Mouse (Mus musculus) urinary bladder, adult 2 months (tissue): Measurements from ENCODE around the gene 4930402H24Rik. TPM values are rescaled to one million over a fixed set of nuclear protein-coding genes. Genes with fewer than 3 reads are reported as not detected.

ENCODE experiments used
- DNase-seq: peaks from one replicate; pipeline ENCODE4 v3.0.0; 2022; ENCODE audit warnings: low spot score
- polyA plus RNA-seq: library from polyadenylated mRNA; depleted of rRNA; stranded (reverse); fragments of >200 nt; gene quantifications from 2 replicates; pipeline ENCODE4 v1.2.3, GENCODE M21; 2012

Gene 4930402H24Rik
- polyA plus RNA-seq, 1 experiment, result 46.9 TPM

DNA sequence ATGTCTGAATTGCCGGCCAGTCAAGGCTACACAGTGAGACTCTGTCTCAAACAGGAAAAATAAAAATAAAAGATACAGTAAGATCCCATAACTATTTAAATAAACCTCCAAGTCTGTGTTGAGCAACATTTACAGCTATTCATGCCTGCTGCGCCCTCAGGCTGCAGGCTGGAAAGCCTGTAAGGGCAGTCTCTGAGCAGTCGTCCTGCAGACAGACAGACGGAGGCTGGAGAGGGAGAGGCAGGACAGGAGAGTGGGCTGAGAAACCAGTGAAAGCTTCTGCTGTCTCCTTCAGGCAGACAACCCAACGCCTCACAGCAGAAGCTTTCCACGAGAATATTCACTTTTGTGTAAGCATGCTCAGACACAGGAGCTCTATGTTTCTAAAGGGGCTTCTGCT, 92.5 kb downstream of the 4930402H24Rik start:
- DNase-seq, result no peak

GRCm38 (mm10) chr2:130812487-130812886, 93.7 kb downstream of the 4930402H24Rik start:
- DNase-seq, result no peak

- no peak for DNase-seq
Observed at GRCm38 (mm10) chr2:130805146-130805545, 101.1 kb downstream of the 4930402H24Rik start.

GRCm38 (mm10) chr2:130803706-130804105, 102.5 kb downstream of the 4930402H24Rik start:
- no peak for DNase-seq

- no peak for DNase-seq
Observed at GRCm38 (mm10) chr2:130795731-130796130, 110.5 kb downstream of the 4930402H24Rik start.

- no peak for DNase-seq
Observed at GRCm38 (mm10) chr2:130791722-130792121, 114.5 kb downstream of the 4930402H24Rik start.

- DNase-seq, result no peak
Observed at GRCm38 (mm10) chr2:130789642-130790041, 116.6 kb downstream of the 4930402H24Rik start.

DNA sequence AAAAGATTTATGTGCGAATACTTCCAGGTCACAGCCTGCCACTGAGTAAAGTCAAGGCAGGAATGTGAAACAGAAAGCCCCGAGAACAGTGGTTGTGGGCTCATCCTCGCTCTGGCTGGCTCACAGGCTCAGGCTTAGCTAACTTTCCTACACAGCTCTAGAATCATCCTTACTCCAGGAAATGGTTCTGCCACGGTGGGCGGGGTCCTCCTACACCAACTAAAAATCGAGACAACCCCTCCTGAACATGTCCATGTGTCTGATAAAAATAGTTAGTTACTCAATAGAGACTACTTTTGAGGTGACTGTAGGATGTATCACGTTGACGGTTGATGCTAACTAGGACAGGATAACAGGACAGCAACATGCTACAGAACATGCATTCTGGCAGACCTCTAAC, 117.2 kb downstream of the 4930402H24Rik start:
- no peak for DNase-seq

DNA sequence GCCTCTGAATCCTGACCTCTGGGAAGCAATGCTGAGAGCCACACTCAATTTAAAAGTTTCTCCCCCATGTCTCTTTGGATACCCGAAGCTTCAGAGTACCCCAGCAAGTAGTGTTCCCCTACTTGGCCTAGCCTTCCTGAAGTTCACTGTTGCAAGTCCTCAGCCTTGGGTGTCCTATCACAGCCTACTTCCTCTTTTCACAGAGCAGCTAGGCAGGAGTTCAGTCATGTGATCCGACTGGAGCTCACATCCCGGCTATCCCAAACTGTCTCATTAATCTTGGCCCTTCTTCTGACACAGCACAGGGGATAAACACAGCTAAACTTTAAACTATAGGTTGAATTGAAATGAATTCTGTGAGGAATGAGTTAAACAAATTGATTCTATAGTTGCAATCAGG, 121.3 kb downstream of the 4930402H24Rik start:
- no peak for DNase-seq

GRCm38 (mm10) chr2:130780615-130781303, 125.4 kb downstream of the 4930402H24Rik start:
- DNase-seq, result no peak

- no peak for DNase-seq
Observed at GRCm38 (mm10) chr2:130779935-130780334, 126.3 kb downstream of the 4930402H24Rik start.

- DNase-seq, result no peak
Observed at GRCm38 (mm10) chr2:130776610-130777009, 129.6 kb downstream of the 4930402H24Rik start.

DNA sequence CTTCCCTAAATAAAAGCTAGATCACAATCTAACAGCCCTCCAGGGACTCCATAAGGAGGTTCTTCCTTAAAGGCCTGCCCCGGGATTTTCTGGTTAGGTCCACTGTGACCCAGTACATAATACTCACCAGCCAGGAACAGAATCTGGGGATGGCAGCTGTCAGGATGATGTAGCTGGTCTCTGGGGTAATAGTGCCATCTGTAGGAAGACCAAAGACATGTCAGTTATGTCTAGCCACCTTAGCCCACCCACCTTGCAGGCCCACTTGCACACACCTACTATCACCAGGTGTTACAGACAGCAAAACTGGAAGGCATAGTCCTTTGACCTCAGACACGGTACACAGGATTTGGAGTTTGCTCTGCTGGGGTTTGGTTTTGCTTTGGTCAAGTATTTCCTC, 138.7 kb downstream of the 4930402H24Rik start:
- no peak for DNase-seq

DNA sequence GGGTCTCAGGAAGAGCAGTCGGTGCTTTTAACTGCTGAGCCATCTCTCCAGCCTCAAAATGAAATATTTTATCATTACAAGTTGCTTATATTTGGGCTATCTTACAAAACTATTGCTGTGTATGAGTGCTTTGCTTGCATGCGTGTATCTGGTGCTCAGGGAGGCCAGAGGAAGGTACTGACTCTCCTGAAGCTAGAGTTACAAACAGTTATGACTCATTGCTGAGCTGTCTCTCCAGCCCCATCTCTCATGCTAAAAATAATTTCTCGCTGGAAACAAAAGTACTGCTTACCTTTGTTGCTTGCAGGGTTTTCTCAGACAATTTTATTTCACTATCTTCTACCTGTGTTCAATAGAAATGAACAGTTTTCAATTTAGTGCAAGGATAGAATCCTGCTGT, 140.8 kb downstream of the 4930402H24Rik start:
- DNase-seq, result no peak

DNA sequence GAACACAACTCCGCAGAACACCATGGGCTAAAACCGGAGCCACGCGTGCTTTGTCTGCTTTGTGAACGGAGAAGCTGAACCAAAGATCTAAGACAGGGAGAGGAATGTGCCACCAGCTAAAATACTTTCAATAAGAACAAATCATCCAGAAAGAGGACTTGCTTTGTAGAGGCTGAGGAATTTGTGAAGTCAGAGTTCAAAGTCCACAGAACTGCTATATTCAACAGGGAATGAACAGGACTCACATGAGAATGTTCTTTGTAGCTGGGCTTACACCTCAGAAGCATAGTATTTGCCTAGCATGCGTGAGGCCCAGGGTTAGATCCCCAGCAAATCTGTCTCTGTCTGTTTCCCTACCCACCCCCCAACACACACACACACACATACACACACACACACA, 145.3 kb downstream of the 4930402H24Rik start:
- no peak for DNase-seq

DNA sequence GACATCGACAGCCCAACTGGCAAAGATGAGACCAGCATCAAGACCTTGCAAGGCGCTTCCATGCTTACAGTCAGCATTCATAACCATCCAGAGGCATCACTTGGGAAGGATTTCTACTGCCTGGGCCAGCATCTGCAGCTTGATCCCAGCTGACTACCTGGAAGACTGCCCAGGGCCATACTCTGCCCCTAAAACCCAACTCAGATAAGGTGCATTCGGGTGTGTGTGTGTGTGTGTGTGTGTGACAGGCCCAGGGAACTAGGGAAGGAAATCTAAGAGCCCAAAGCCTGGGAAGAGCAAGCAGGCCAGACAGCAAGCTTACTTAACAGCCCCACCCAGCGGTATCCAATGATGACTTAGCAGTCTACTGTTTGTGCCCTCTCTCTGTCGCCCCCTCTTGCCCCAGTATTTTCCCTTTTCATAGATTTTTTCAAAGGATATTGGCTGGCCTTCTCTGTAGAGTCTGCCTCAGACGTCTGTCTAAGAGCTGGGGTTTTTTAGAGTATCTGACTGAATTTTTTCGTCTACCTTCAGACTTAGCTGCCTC, 151.1 kb downstream of the 4930402H24Rik start:
- DNase-seq, result no peak

DNA sequence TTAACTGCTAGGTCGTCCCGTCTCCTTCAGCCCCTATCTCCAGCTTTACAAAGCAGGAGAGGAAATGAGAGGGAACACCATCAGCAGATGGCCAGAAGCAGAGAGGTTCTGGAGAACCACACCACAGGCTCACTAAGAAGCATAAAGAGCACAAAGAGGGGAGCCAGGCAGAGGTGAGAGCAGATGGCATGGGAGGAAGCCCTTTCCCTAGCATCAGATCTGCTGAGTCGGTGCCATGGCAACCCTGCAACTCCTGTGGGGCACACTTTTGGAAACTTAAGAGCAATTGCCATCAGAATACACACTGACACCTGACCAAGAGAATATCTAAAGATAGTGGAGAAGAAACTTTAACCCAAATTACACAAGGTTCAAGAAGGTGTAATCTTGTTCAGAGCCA, 151.6 kb downstream of the 4930402H24Rik start:
- no peak for DNase-seq

GRCm38 (mm10) chr2:130750449-130750848, 155.8 kb downstream of the 4930402H24Rik start:
- DNase-seq, result no peak

DNA sequence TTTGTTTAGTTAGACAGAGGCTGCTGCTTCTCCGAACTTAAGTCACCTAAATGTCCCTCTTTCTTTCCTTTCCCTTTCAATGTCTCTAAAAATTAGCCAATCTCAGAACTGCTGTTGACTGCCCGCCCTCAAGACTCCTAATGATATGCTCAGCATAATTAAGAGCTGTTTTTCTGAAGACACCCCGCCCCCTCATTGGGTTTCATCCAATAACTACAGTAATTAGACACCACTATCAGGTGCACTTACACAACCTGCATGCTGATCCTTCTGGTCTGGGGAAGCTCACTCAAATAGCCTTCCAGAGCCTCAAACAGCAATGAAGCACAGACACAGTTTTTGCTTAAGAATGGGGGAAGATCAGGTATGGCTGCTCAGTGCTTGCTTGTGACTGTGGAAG, 156.5 kb downstream of the 4930402H24Rik start:
- no peak for DNase-seq

DNA sequence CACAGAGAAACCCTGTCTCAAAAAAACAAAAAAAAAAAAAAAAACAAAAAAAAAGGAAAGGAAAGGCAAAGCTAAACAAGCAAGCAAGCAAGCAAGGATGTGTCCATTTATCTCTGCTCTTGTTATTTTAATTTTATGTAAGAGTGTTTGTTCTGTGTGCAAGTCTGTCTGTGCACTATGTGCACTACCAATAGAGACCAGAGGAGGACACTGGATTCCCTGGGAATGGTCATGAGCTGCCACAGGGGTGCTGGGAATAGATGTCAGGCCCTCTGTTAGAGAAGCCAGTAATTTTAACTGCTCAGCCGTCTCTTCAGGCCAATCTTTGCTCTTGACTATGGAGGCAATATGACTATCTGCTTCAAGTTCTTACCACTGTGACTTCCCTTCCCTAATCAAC, 162.6 kb downstream of the 4930402H24Rik start:
- DNase-seq, result no peak

- DNase-seq, result no peak
Observed at GRCm38 (mm10) chr2:130740096-130740495, 166.1 kb downstream of the 4930402H24Rik start.

DNA sequence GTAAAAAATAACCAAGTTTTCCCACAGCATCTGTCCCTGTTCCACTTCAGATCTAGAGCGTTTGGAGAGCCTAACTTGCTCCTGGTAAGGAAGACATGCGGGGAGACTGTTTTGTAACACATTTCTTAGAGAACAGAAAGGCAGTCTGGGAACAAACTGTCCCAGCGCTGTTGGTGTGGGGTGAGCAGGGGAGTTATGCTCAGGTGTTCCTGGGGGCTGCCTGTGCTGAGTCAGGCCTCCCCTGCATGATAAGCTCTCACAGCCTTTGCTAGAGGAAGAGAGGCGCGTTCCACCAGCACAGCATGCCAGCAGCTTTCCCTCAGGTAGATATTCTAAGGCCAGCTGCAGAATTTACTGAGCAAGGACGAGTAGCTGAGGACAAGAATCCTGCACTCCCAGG, 168.2 kb downstream of the 4930402H24Rik start:
- no peak for DNase-seq

GRCm38 (mm10) chr2:130735281-130735680, 170.9 kb downstream of the 4930402H24Rik start:
- DNase-seq, result no peak

DNA sequence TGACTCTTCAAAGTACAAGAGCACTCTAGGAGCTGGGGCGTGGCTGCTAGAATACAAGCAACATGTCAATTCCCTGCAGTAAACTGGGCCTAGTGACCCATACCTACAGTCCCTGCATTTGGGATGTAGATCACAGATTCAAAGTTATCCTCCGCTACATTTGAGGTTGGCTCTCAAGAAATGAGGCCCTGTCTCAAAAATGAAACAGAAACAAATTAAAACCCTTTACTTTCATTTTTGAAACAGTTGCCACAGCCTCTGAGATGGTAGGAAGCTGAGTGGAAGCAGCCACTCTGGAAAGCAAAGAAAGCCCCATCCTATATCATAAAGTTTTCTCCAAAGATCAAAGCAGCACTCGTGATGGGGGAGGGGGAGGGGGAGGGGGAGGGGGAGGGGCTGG, 172.8 kb downstream of the 4930402H24Rik start:
- no peak for DNase-seq
